Mouse (Mus musculus) thymus, adult 2 months (tissue): ENCODE measurements around the gene Pepd. TPM values are rescaled to one million over a fixed set of nuclear protein-coding genes. Genes with fewer than 3 reads are reported as not detected.

Experiments
- DNase-seq: peaks from one replicate; pipeline ENCODE4 v3.0.0; 2021
- H3K27ac ChIP-seq: fragments of 200-500 bp; 2 replicates; pipeline ENCODE4 v1.5.1; 2012; ENCODE audit warnings: low read length, control low read depth; ENCODE audit not compliant: control insufficient read depth, insufficient read depth
- H3K27me3 ChIP-seq: fragments of 200-500 bp; 2 replicates; pipeline ENCODE4 v1.6.1; 2012; ENCODE audit warnings: mild to moderate bottlenecking, low read length, moderate library complexity, mixed read lengths; ENCODE audit not compliant: control insufficient read depth, insufficient read depth
- H3K36me3 ChIP-seq: fragments of 200-500 bp; 2 replicates; pipeline ENCODE4 v1.6.1; 2012; ENCODE audit warnings: mild to moderate bottlenecking, low read length, moderate library complexity; ENCODE audit not compliant: control insufficient read depth, insufficient read depth
- H3K4me1 ChIP-seq: fragments of 200-500 bp; replicated peaks from 2 replicates; pipeline ENCODE4 v1.6.1; 2012; ENCODE audit warnings: low read length; ENCODE audit not compliant: control insufficient read depth, insufficient read depth
- H3K4me3 ChIP-seq: fragments of 200-500 bp; 2 replicates; pipeline ENCODE4 v1.5.1; 2012; ENCODE audit warnings: mild to moderate bottlenecking, low read length, control low read depth, moderate library complexity; ENCODE audit not compliant: control insufficient read depth, insufficient read depth
- CTCF ChIP-seq: fragments of 200-500 bp; IDR thresholded peaks from 2 replicates; pipeline ENCODE4 v1.5.1; 2012; ENCODE audit warnings: mild to moderate bottlenecking, control low read depth, low read length, moderate library complexity, borderline replicate concordance; ENCODE audit not compliant: control insufficient read depth, poor library complexity, insufficient read depth; ENCODE audit errors: extremely low read depth
- POLR2A ChIP-seq: fragments of 200-500 bp; IDR thresholded peaks from 2 replicates; pipeline ENCODE4 v1.6.1; 2012; ENCODE audit warnings: mild to moderate bottlenecking, low read length, control low read depth, moderate library complexity; ENCODE audit not compliant: control insufficient read depth, poor library complexity, insufficient read depth; ENCODE audit errors: extremely low read depth
- WGBS: fragments of 180-500 bp; shearing (Covaris S2); methylation state at CpG from one replicate; pipeline ENCODE4 v1.1.7; 2018; 5-methylcytosine and 5-hydroxymethylcytosine counted together
- polyA plus RNA-seq: library from polyadenylated mRNA; depleted of rRNA; stranded (reverse); fragments of >200 nt; gene quantifications from 2 replicates; pipeline ENCODE4 v1.2.3, GENCODE M21; 2012

The Pepd gene
- polyA plus RNA-seq, 1 experiment = 87.6 TPM

- Histone ChIP-seq H3K27me3 (no peaks in the 10 kb centered on the region), H3K27ac (no peak overlapping the region), H3K4me1 (no peaks in the 10 kb centered on the region), H3K4me3 (no peak overlapping the region), H3K36me3 (no peaks in the 10 kb centered on the region)
- DNase-seq = no peak
- 83% methylated on average over 1 of the region's 1 CpGs for WGBS
- no peak for TF ChIP-seq CTCF
- no peak for TF ChIP-seq POLR2A
Measured at GRCm38 (mm10) chr7:35024426-35024825, 112.2 kb downstream of the Pepd start.

GRCm38 (mm10) chr7:35025409-35026275 lies 113.5 kb downstream of the Pepd start:
- WGBS = 61% methylated on average over 5 of the region's 5 CpGs
- H3K27ac ChIP-seq = no peak overlapping the region
- 0 out of 2 replicates have a peak, but pooled peaks cover 3% of the 10 kb centered on the region for H3K4me1 ChIP-seq
- H3K4me3 ChIP-seq = no peak overlapping the region
- no peaks in the 10 kb centered on the region for H3K36me3 ChIP-seq
- no peaks in the 10 kb centered on the region for H3K27me3 ChIP-seq
- DNase-seq = peak; percentile 72
- TF ChIP-seq POLR2A (no peak), CTCF (peak; percentile 88; the same call in 1 of the 2 replicates)

DNA sequence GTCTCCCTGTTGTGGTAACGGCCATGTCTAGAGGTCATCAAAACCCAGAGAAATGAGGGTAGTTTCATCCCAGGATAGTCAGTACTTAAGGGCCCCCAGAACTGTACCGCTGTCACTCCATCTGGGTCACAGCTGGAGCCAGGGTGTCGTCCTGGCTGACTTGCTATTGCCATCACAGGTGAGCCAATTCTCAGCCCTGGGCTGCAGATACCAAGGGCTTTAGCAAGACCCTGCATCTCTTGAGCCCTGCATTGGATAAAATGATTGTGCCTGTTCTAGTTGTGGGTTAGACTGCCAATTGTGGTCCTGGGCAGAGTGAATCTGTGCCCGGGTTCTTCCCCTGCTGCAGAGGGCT lies 114.1 kb downstream of the Pepd start:
- TF ChIP-seq CTCF (no peak), POLR2A (no peak)

GRCm38 (mm10) chr7:35026838-35027291 lies 114.7 kb downstream of the Pepd start:
- DNase-seq = no peak
- H3K4me3 ChIP-seq = no peak overlapping the region
- H3K36me3 ChIP-seq = no peaks in the 10 kb centered on the region
- no peaks in the 10 kb centered on the region for H3K27me3 ChIP-seq
- WGBS = 91% methylated on average over 3 of the region's 3 CpGs
- H3K27ac ChIP-seq = no peak overlapping the region
- H3K4me1 ChIP-seq = 0 out of 2 replicates have a peak, but pooled peaks cover 3% of the 10 kb centered on the region
- TF ChIP-seq POLR2A (no peak), CTCF (no peak)

More for the DNA sequence above, 114.1 kb downstream of the Pepd start:
- Histone ChIP-seq H3K4me1 (0 out of 2 replicates have a peak, but pooled peaks cover 3% of the 10 kb centered on the region), H3K27ac (no peak overlapping the region), H3K27me3 (no peaks in the 10 kb centered on the region), H3K4me3 (no peak overlapping the region), H3K36me3 (no peaks in the 10 kb centered on the region)
- DNase-seq = no peak
- WGBS = 90% methylated on average over 4 of the region's 4 CpGs

DNA sequence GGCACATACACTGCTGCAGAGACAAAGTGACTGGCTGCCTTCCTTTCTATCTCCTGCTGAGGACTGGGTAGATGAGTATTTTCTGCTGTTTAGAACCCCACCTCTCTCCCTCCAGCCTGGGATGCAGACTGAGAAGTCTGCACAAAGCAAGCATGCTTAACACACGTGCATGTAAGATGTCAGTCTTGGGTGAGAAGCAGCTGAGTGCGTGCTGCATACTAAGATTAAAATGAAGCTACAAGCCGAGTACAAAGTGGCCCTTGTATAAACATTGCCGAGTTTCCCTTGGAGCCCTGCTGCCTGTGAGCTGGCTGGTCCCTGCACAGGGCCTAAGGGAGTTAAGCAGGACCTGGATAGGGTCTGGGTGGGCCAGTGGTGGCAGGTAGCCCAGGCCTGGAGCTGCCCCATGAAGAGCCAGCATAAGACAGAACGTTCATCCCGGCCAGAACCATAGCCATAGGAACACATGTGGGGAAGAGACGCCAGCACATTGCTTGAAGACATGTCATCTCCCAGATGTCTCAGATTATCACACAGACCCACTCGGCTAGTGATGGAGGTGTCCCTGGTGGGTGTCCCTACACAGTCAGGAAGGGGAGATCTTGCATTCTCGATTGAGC lies 115.7 kb downstream of the Pepd start:
- no peak for DNase-seq
- Histone ChIP-seq H3K4me3 (no peak overlapping the region), H3K27ac (no peak overlapping the region; the same call in 1 of the 2 replicates), H3K4me1 (0 out of 2 replicates have a peak, but pooled peaks cover 3% of the 10 kb centered on the region), H3K27me3 (no peaks in the 10 kb centered on the region), H3K36me3 (no peaks in the 10 kb centered on the region)
- TF ChIP-seq POLR2A (no peak), CTCF (no peak)
- WGBS = 89% methylated on average over 9 of the region's 9 CpGs

- WGBS = 30% methylated on average over 16 of the region's 16 CpGs
- Histone ChIP-seq H3K4me3 (no peak overlapping the region), H3K27ac (no peak overlapping the region), H3K4me1 (0 out of 2 replicates have a peak, but pooled peaks cover 3% of the 10 kb centered on the region), H3K27me3 (no peaks in the 10 kb centered on the region), H3K36me3 (no peaks in the 10 kb centered on the region)
- TF ChIP-seq CTCF = no peak
- TF ChIP-seq POLR2A = no peak
- DNase-seq = no peak
Measured at GRCm38 (mm10) chr7:35028559-35028958, 116.4 kb downstream of the Pepd start.
